Mouse (Mus musculus): ENCODE measurements around the gene Cyfip1.

Gene Cyfip1
- long read RNA-seq, experiment 1, full-length matches to known transcripts = 15 of 43 reads
- long read RNA-seq, experiment 1, partial matches to known transcripts = 27 of 43 reads
- long read RNA-seq, experiment 1, other reads (novel, unspliced or antisense) = 1 of 43 reads
- long read RNA-seq, experiment 2, full-length matches to known transcripts = 11 of 68 reads
- long read RNA-seq, experiment 2, partial matches to known transcripts = 55 of 68 reads
- long read RNA-seq, experiment 2, other reads (novel, unspliced or antisense) = 2 of 68 reads

DNA sequence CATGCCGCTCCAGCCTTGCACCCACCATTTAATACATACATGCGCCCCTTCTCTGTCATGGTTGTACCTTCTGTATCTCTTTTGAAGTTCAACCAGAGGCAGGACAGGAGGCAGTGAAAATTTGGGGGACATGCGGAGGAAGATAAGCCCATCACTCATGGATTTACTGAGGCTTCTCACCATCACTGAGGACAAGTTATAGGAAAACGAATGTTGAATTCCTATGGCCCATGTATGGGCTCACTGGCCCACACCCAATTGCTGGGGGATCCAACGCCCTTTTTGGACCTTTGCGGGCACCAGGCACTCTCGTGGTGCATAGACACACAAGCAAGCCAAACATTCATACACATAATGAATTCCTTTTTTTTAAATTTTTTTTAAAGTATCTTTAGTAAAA, at the start of gene Cyfip1:
Cyfip1 (plus strand) TSS at position 301 of the 400 bp plus-strand sequence.
- intact Hi-C loops (cut with DNase I) = no loop called here

- intact Hi-C loops (cut with DNase I) = loop anchor here (10.0 kb wide), 1 partner anchor 253 kb away; no protein-coding TSS in a partner anchor
Measured at GRCm38 (mm10) chr7:55792280-55792679, 49.3 kb upstream of the Cyfip1 start.

DNA sequence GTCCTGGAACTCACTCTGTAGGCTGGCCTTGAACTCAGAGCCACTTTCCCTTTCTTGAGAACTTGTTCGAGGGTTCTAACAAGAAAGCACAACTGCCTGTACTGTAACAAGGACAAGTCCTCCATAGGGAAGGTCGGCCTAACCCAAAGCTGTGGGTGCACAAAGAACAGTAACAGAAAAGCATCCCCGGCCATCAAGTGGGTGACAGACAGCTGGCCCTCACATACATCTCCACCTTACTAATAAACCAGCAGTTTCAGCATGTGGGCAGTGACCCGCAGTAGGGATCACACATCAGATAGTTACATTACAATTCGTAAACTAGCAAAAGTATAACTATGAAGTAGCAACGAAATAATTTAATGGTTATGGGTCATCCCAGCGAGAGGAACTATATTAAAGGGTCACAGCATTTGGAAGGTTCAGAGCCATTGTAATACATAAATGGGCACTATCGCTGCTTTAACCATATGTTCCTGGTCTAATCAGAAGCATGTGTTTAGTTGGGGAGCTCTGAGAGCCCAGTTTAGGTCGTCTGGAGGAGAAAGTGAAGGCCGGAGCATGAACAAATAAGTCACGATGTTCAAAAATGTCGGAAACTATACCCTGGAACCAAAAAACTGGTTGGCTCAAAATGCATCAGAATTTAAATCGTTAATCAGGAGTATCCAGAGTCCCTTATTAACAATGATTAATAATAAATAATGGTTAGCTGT, 48.2 kb upstream of the Cyfip1 start:
- intact Hi-C loops (cut with DNase I) = loop anchor here (10.0 kb wide), 1 partner anchor 251 kb away; no protein-coding TSS in a partner anchor

DNA sequence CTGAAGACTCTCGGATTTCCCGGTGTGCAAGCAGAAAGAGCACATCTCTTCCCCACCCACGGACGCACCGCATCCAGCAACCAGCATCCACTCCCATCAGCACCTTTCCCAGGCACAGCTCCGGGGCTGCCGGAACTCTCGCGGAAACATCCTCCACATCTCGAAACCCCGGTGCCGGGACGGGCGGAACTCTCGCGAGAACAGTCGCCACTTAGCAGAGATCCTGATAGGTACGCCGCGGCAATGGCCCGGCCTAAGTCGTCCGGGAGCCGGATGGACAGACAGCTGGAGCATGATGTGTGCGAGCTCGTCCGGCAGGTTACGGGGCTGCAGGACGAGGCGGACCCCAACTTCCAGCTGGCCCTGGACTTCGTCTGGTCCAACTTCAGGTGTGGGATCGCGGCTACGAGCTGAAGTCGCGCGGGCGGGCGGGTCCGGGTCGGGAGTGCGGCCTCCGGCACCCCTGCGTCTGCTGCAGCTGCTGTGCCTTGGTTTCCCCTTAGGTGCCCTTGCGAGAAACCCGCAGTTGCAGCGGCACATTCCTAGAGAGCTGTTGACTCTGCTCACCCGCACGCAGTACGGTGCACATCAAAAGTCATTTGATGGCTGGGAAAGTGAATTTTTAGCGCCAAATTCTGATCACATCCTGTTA, 47.5 kb upstream of the Cyfip1 start, which contains the start of gene Tubgcp5:
Tubgcp5 (plus strand) TSS at position 203 of the 652 bp plus-strand sequence.
- intact Hi-C loops (cut with DNase I) = loop anchor here (10.0 kb wide), 1 partner anchor 251 kb away; no protein-coding TSS in a partner anchor

DNA sequence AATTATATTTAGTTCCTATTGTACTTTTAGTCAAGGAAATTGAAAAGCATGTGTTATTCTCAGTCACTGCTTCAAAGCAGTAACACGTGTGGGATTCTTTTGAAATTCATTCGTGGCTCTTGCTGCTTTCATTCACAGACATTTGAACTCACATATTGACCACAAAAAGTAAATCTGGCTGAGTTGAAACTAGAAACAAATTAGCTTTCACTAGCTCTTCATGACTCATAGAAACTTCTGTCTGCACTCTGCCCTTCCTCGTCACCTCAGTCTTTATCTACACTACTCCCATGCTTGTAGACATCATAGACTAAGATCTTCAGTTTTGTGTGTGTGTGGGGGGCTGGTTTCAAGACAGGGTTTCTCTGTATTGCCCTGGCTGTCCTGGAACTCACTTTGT, 41.6 kb upstream of the Cyfip1 start:
- intact Hi-C loops (cut with DNase I) = loop anchor here (10.0 kb wide), 2 partner anchors 245 to 385 kb away; no protein-coding TSS in a partner anchor

GRCm38 (mm10) chr7:55809967-55810366, 31.6 kb upstream of the Cyfip1 start:
- intact Hi-C loops (cut with DNase I) = loop anchor here (10.0 kb wide), 1 partner anchor 375 kb away; no protein-coding TSS in a partner anchor

- intact Hi-C loops (cut with DNase I) = loop anchor here (5.0 to 10.0 kb wide), 2 partner anchors 68 to 350 kb away; no protein-coding TSS in a partner anchor
Measured at GRCm38 (mm10) chr7:55824468-55824867, 17.1 kb upstream of the Cyfip1 start.

GRCm38 (mm10) chr7:55827551-55827950, 14.0 kb upstream of the Cyfip1 start:
- intact Hi-C loops (cut with DNase I) = loop anchor here (10.0 kb wide), 1 partner anchor 347 kb away; no protein-coding TSS in a partner anchor

- intact Hi-C loops (cut with DNase I) = no loop called here
Measured at GRCm38 (mm10) chr7:55836877-55837276, 4.7 kb upstream of the Cyfip1 start.

DNA sequence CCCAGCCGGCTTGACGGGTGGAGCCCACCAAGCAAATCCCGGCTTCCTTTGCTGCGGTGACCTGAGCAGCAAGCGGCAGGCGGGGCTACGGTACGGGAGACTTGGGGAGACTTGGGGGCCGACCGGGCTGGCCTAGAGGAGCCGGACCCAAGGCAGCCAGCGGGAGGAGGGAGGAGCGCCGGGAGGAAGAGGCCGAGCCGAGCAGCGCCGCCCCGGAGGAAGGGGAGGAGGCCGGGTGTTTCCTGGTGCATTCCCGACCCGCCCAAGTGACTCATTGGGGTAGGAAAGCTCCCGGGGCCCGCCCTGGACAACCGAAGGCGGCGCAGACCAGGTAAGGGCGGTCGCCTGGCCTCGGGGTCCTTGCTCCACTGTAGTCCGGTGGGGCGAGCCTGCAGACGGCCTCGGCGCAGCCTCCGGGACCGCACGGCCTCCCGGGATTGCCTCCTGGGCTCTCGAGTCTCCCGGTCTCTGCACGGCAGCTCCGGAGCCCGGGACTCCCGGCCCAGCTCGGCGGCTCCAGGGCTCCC, 495 bp downstream of the Cyfip1 start:
- intact Hi-C loops (cut with DNase I) = no loop called here

DNA sequence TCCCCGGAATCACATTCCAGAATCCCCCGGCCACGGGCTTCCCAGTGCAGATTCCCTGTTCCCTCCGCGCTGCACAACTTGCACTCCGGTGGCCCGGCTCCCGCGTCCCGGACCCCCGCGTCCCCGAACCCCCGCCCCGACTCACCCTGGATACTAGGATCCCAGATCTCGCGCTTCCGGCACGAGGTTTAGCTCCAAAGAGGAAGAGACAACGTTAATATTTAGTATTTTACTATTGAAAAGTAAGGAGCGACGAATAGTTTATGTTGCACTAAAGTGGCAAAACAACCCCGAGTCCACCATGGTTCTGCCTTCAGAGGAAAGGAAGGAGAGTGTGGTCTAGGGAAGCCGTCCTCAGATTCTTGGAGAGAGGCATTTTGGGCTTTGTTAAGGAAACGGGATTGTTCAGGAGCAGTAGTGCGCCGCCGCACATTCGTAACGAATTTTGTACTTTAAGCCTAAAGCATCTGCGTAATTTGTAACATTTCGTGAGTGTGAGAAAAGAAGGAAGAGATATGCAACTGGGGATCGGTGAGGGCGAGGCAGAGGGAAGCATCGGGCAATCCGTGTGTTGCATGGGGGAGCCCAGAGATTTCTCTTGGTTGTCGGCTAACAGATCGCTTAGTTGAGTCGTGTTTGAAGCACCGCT, 1.1 kb downstream of the Cyfip1 start:
- intact Hi-C loops (cut with DNase I) = no loop called here

DNA sequence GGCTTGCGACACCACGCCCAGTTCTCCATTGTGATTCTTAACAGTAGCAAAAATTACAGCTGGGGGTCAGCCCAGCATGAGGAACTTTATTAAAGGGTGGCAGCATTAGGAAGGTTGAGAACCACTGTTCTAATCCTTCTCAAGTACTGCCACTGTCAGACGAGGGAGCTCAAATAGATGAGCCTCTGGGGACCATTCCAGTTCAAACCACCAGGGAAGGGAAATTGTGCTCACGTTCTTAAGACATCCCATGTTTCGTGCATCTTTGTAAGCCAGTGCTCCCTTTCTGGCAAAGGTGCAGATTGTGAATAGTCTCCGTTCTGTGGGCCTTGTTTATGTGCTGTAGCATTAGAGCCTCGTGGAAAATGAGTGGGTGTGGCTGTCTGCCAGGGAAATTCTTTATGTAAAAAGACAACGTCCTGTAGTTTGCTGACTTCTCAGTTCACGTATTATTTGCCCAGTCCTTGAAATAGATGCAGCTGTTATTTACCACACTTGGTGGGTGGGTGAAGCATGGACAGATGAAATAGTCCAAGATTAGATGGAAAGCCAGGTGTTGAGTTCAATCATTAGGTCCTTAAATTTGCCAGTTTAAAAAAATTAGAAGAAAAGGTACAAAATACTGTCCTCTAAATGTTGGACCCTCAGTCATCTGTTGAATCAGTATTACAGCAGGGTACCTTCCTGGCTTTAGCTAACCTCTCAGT, 5.2 kb downstream of the Cyfip1 start:
- intact Hi-C loops (cut with DNase I) = no loop called here

DNA sequence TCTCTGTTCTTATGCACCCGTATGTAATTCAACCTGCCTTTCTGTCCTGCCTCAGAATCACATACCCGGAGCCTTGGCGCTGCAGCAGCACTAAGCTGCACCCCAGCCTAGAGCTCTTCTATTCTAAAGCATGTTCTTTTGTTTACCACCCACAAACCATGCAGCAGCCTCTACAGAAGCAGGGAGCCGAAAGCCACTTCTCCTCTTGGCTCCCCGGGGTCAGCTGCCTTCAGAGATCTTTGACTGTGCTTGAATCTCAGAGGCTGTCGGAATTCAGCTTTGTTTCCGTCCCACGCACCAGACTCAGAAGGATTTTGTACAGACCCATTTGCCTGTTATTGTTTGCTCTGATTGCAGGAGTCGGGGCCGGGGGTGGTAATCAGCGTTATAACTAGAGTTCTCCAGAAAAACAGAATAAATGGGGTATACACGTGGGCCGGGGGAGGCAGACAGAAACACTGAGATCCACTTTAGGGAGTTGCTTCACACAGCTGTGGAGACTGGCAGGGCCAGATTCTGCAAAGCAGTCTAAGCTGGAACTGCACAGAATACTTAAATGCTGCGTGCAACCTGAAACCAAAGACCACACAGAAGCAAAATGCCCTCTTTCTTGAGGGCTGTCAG, 8.5 kb downstream of the Cyfip1 start:
- intact Hi-C loops (cut with DNase I) = no loop called here

DNA sequence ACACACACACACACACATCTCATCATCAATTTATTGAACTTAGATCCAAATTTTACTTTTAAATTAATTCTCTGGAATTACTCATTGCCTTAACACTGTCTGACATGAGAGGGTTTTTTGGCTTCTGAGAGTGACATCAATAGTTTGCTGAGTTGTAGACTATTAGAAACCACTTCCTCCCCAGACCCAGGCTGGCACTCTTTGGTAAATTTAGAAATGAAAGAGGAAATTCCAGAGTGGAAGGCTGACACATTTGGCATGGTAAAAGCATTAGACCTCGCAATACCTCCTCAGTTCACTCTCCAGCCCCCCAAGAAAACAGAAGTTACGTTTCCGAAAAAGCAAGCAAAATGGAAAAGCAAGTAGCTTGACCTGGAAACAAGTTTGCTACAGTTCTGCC, 11.2 kb downstream of the Cyfip1 start:
- intact Hi-C loops (cut with DNase I) = no loop called here

GRCm38 (mm10) chr7:55855597-55855996, 14.1 kb downstream of the Cyfip1 start:
- intact Hi-C loops (cut with DNase I) = no loop called here

- intact Hi-C loops (cut with DNase I) = no loop called here
Measured at GRCm38 (mm10) chr7:55856741-55857140, 15.2 kb downstream of the Cyfip1 start.

DNA sequence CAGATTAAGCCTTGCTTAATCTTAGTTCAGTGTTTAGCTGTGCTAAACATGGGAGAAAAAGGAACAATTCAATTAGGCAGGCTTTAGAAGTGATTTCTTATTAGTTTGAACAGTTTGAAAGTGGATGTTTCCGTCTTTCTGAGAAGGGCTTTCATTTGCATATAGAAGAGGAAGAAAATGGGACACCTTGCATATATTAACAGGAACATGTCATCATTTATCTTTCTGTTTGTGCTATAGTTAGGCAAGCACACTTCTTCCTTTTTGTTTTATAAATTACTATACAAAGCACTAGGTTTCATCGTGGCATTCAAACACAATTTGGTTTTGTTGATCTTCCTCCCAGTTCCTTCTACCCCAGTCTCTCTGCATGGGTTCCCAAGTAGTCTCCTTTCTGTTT, 16.2 kb downstream of the Cyfip1 start:
- intact Hi-C loops (cut with DNase I) = no loop called here

GRCm38 (mm10) chr7:55858836-55859517, 17.4 kb downstream of the Cyfip1 start:
- intact Hi-C loops (cut with DNase I) = no loop called here

DNA sequence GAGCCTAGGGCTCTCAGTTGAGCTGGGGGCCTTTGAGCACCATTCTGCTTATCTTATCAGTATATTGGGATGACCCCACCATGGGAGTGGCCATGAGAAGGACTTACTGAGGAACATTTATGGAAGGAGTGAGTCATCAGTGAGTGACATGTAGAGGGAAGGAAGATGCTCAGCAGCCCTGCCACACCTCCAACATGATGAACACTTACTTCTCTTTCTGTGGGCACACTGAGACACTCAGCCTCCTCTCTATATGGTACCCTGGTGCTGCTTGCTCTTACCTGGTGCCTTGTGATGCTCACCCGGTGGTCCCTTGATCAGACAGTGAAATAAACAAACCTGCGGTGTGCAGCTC, 17.9 kb downstream of the Cyfip1 start:
- intact Hi-C loops (cut with DNase I) = no loop called here

All from adrenal gland (tissue).